Mouse (Mus musculus) heart, embryonic 15.5 days (tissue): ENCODE results near the gene Rabl2. TPM values are rescaled to one million over a fixed set of nuclear protein-coding genes. Genes with fewer than 3 reads are reported as not detected.

Experiments used
- ATAC-seq: fragments of 200-750 bp; cut with Nextera tagmentation; replicated peaks from 2 replicates; pipeline ENCODE4 v1.8.0; 2017; ENCODE audit warnings: low read depth, moderate TSS enrichment; ENCODE audit not compliant: insufficient number of reproducible peaks, insufficient read depth, low FRiP score
- H3K27ac ChIP-seq: fragments of 300-500 bp; sonication (generic); 2 replicates; pipeline ENCODE4 v1.5.1; 2015; ENCODE audit warnings: mild to moderate bottlenecking, inconsistent platforms
- H3K27me3 ChIP-seq: fragments of 300-500 bp; sonication (generic); 2 replicates; pipeline ENCODE4 v1.6.1; 2015; ENCODE audit warnings: inconsistent platforms
- H3K36me3 ChIP-seq: fragments of 300-500 bp; sonication (generic); 2 replicates; pipeline ENCODE4 v1.6.1; 2015; ENCODE audit warnings: mild to moderate bottlenecking, inconsistent platforms
- H3K4me1 ChIP-seq: fragments of 300-500 bp; sonication (generic); replicated peaks from 2 replicates; pipeline ENCODE4 v1.6.1; 2015; ENCODE audit warnings: inconsistent platforms
- H3K4me2 ChIP-seq: fragments of 300-500 bp; sonication (generic); 2 replicates; pipeline ENCODE4 v1.6.1; 2015; ENCODE audit warnings: inconsistent platforms, mild to moderate bottlenecking, moderate library complexity
- H3K4me3 ChIP-seq: fragments of 300-500 bp; sonication (generic); 2 replicates; pipeline ENCODE4 v1.5.1; 2015; ENCODE audit warnings: mild to moderate bottlenecking, inconsistent platforms
- H3K9ac ChIP-seq: fragments of 300-500 bp; sonication (generic); 2 replicates; pipeline ENCODE4 v1.6.1; 2015; ENCODE audit warnings: mild to moderate bottlenecking, inconsistent platforms
- H3K9me3 ChIP-seq: fragments of 300-500 bp; sonication (generic); replicated peaks from 2 replicates; pipeline ENCODE4 v1.6.1; 2016; ENCODE audit warnings: inconsistent platforms
- WGBS: fragments of 180-500 bp; shearing (Covaris S2); methylation state at CpG from one replicate; pipeline ENCODE4 v1.1.7; 2015; ENCODE audit warnings: mixed read lengths; 5-methylcytosine and 5-hydroxymethylcytosine counted together
- polyA plus RNA-seq: library from polyadenylated mRNA; unstranded; fragments of >200 nt; fragmentation: Nextera tagmentation; extraction: Ambion mirVana; gene quantifications from 2 replicates; pipeline ENCODE4 v1.2.1, GENCODE M21; 2015

Rabl2 gene
- polyA plus RNA-seq, 1 experiment from 2014 or later: 18.1 TPM

DNA sequence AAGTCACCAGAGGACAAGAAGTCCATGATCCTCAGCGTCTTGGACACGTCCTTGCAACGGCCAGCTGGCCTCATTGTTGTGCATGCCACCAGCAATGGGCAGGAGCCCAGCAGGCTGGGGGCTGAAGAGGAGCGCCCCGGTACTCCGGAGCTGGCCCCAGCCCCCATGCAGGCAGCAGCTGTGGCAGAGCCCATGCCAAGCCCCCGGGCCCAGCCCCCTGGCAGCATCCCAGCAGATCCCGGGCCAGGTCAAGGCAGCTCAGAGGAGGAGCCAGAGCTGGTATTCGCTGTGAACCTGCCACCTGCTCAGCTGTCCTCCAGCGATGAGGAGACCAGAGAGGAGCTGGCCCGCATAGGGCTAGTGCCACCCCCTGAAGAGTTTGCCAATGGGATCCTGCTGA is 42.9 kb downstream of the Rabl2 start:
- Histone ChIP-seq H3K36me3 (no peaks in the 10 kb centered on the region), H3K9me3 (no peaks in the 10 kb centered on the region), H3K4me3 (peak overlapping the region; percentile 46; the same call in 1 of the 2 replicates), H3K9ac (no peak overlapping the region), H3K4me2 (peak overlapping the region; percentile 76), H3K27me3 (peaks cover 23% of the 10 kb centered on the region), H3K27ac (no peak overlapping the region), H3K4me1 (peaks cover 14% of the 10 kb centered on the region)
- ATAC-seq: no peak
- 42% methylated on average over 11 of the region's 11 CpGs for WGBS

DNA sequence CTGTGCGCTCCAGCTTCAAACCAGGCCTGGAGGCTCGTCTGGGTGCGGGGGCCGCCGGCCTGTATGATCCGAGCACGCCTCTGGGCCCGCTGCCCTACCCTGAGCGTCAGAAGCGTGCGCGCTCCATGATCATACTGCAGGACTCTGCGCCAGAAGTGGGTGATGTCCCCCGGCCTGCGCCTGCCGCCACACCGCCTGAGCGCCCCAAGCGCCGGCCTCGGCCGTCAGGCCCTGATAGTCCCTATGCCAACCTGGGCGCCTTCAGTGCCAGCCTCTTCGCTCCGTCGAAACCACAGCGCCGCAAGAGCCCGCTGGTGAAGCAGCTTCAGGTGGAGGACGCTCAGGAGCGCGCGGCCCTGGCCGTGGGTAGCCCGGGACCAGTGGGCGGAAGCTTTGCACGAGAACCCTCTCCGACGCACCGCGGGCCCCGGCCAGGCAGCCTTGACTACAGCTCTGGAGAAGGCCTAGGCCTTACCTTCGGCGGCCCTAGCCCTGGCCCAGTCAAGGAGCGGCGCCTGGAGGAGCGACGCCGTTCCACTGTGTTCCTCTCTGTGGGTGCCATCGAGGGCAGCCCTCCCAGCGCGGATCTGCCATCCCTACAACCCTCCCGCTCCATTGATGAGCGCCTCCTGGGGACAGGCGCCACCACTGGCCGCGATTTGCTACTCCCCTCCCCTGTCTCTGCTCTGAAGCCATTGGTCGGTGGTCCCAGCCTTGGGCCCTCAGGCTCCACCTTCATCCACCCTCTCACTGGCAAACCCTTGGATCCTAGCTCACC is 43.7 kb downstream of the Rabl2 start:
- peak overlapping the region; percentile 34 for H3K9ac ChIP-seq
- H3K4me2 ChIP-seq: peak overlapping the region; percentile 76
- H3K27me3 ChIP-seq: peaks cover 23% of the 10 kb centered on the region
- H3K9me3 ChIP-seq: no peaks in the 10 kb centered on the region
- ATAC-seq: peak; percentile 37; the same call in 1 of the 2 replicates
- H3K36me3 ChIP-seq: no peaks in the 10 kb centered on the region
- H3K27ac ChIP-seq: no peak overlapping the region
- WGBS: 24% methylated on average over 58 of the region's 58 CpGs
- peaks cover 14% of the 10 kb centered on the region for H3K4me1 ChIP-seq
- H3K4me3 ChIP-seq: peak overlapping the region; percentile 46

DNA sequence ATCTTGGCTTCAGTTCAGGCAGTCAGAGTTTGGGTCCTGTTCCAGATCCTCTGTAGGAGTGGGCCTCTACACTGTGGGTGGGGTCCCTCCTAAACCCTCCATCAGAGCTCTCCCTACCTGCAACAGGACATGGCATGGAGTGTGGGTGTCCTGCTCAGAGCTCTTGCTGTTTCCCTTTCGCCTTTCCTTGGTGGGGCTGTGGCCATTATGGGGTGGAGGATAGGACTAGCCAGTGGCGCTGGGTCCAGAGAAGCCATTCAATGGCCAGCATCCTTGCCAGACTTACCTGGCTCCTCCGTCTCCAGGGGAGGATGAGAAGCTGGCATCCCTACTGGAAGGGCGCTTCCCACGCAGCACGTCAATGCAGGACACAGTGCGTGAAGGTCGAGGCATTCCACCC is 44.4 kb downstream of the Rabl2 start:
- WGBS: 36% methylated on average over 8 of the region's 8 CpGs
- ATAC-seq: no peak
- Histone ChIP-seq H3K27ac (no peak overlapping the region), H3K4me2 (peak overlapping the region; percentile 76), H3K4me3 (peak overlapping the region; percentile 46), H3K27me3 (peaks cover 23% of the 10 kb centered on the region), H3K4me1 (peaks cover 14% of the 10 kb centered on the region), H3K9ac (0 out of 2 replicates have a peak overlapping the region, but pooled peaks have one; percentile 34), H3K36me3 (no peaks in the 10 kb centered on the region), H3K9me3 (no peaks in the 10 kb centered on the region)

DNA sequence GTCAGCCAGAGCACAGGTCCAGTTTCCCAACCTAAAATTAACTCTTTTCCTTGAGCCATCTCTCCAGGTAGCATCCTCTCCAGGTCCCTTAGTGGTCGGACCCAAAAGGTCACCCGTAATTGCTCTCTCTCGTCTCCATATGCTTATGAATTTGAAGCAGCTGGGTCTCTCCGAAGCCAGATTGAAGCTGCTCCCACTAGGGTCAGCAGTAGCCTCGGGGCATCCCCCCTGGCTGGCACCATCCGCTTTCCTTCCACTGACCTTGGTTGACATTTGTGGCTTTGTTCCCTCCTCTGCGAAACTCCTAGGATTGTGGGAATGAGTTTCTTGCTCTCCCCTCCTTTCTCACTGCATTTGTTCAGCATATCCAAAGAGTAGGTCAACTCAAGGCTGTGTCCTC is 47.6 kb downstream of the Rabl2 start:
- Histone ChIP-seq H3K27me3 (peaks cover 17% of the 10 kb centered on the region), H3K4me3 (no peak overlapping the region), H3K4me2 (no peak overlapping the region), H3K36me3 (no peaks in the 10 kb centered on the region; the same call in 1 of the 2 replicates), H3K4me1 (peaks cover 14% of the 10 kb centered on the region), H3K9ac (no peak overlapping the region), H3K9me3 (no peaks in the 10 kb centered on the region), H3K27ac (no peak overlapping the region)
- 90% methylated on average over 7 of the region's 7 CpGs for WGBS
- no peak for ATAC-seq

DNA sequence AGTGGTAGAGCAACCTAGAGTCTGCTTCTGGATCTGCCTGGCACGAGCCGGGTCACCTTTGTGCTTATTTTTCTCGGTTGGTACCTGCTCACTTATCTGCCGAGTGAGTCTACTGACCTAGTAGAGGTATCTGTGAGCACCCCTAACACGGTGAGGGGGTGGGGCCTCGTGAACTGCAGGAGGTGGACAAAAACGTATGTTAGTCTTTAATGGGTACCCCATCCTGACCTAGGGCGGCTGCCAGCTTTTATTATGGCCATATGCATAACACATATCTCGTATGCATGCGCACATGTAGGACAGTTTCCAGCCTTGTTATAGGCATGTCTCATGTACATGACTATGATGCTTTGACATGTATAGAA is 57.9 kb downstream of the Rabl2 start:
- no peak for ATAC-seq
- peaks cover 28% of the 10 kb centered on the region for H3K27me3 ChIP-seq
- no peak overlapping the region for H3K4me2 ChIP-seq
- H3K9me3 ChIP-seq: no peaks in the 10 kb centered on the region
- no peaks in the 10 kb centered on the region for H3K36me3 ChIP-seq
- WGBS: 86% methylated on average over 10 of the region's 10 CpGs
- H3K4me1 ChIP-seq: 0 out of 2 replicates have a peak, but pooled peaks cover 2% of the 10 kb centered on the region
- no peak overlapping the region for H3K4me3 ChIP-seq
- no peak overlapping the region for H3K9ac ChIP-seq
- no peak overlapping the region for H3K27ac ChIP-seq

DNA sequence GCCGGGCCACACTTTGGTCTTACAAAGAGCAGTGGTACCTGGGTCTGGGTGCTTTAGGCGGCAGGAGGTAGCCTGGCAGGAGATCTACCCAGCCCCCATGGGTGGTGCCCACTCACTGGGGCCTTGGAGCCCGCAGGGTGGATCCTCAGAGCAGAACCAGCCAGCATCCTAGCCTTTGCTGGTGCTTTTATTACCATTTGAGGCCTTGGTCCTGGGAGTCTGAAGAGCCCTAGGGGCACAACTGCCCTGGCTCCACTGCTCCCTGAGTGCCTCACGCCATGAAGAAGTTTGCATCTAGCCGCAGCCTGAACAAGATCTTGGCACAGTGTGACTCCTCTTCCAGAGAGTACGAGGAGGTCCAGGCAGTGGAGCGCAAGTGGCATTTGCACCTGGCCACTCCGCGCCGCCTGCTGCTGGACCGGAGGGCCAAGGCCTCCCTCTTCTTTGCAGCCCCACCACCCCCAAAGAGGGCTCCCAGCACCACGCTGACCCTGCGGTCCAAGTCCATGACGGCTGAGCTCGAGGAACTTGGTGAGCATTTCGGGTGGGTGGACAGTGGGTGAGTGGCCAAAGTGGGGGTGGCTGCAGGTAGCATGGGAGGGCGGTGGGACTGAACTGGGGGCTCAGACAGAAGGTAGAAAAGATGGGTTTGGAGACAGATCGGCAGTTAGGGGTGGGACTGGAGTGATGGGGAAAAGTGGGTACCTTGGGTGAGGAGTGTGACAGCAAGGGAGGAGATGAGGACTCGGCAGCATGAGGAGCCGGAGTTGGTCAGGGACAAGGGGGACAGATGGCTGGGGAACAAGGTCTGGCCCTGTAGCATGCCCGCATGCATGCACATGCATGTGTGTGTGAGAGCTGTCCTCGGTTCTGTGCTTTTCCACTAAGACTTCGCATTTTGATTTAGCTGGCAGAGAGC is 58.5 kb downstream of the Rabl2 start:
- H3K4me3 ChIP-seq: no peak overlapping the region

More for the DNA sequence above, 58.5 kb downstream of the Rabl2 start:
- Histone ChIP-seq H3K36me3 (no peaks in the 10 kb centered on the region), H3K4me1 (0 out of 2 replicates have a peak, but pooled peaks cover 2% of the 10 kb centered on the region), H3K9me3 (no peaks in the 10 kb centered on the region), H3K9ac (no peak overlapping the region), H3K27me3 (peaks cover 28% of the 10 kb centered on the region), H3K27ac (no peak overlapping the region), H3K4me2 (no peak overlapping the region)
- WGBS: 77% methylated on average over 23 of the region's 23 CpGs
- no peak for ATAC-seq

Other genes starting within 250 kb of the Rabl2 start
- 43.0 and 57.7 TPM in 2 replicates for gene Lmf2, start 236.3 kb downstream of the Rabl2 start, polyA plus RNA-seq
- gene Ncaph2, start 236.2 kb downstream of the Rabl2 start, polyA plus RNA-seq: 85.3 and 96.9 TPM in 2 replicates
- 7.0 and 8.2 TPM in 2 replicates for gene Sco2, start 218.1 kb downstream of the Rabl2 start, polyA plus RNA-seq
- 1.2 and 1.3 TPM in 2 replicates for gene Tymp, start 214.9 kb downstream of the Rabl2 start, polyA plus RNA-seq
- 0.96 and 1.1 TPM in 2 replicates for gene Odf3b, start 212.6 kb downstream of the Rabl2 start, polyA plus RNA-seq
- gene Klhdc7b, start 207.0 kb downstream of the Rabl2 start, polyA plus RNA-seq: not detected in 2 replicates
- not detected in 2 replicates for gene Syce3, start 181.4 kb downstream of the Rabl2 start, polyA plus RNA-seq
- gene Cpt1b, start 166.1 kb downstream of the Rabl2 start, polyA plus RNA-seq: 169 and 195 TPM in 2 replicates
- 3.3 and 3.9 TPM in 2 replicates for gene C730034F03Rik, start 162.3 kb downstream of the Rabl2 start, polyA plus RNA-seq
- gene Gm44502, start 162.2 kb downstream of the Rabl2 start, polyA plus RNA-seq: 0.16 and 0.76 TPM in 2 replicates
- gene Chkb, start 162.0 kb downstream of the Rabl2 start, polyA plus RNA-seq: 72.7 and 73.8 TPM in 2 replicates
- 0.16 and 1.3 TPM in 2 replicates for gene Mapk8ip2, start 138.0 kb downstream of the Rabl2 start, polyA plus RNA-seq
- gene Arsa, start 114.5 kb downstream of the Rabl2 start, polyA plus RNA-seq: 16.3 and 19.9 TPM in 2 replicates
- 1.4 and 2.1 TPM in 2 replicates for gene Shank3, start 92.3 kb downstream of the Rabl2 start, polyA plus RNA-seq
- 0.08 and 0.22 TPM in 2 replicates for gene Acr, start 23.6 kb downstream of the Rabl2 start, polyA plus RNA-seq
- gene Syt10, start 249.9 kb upstream of the Rabl2 start, polyA plus RNA-seq: 0.10 TPM in 1 of 2 replicates, not detected in the other